Mouse (Mus musculus) midbrain, embryonic 13.5 days (tissue): ENCODE measurements at regions not wholly inside any gene's neighbourhood (a gene's known extent, or its start where the extent isn't known, plus 50 kb on each side); places are given as distances from the start of the nearest gene placed in this dataset.

Experiments used
- ATAC-seq: fragments of 200-750 bp; cut with Nextera tagmentation; 2 replicates; pipeline ENCODE4 v1.8.0; 2017; ENCODE audit warnings: mild to moderate bottlenecking, moderate TSS enrichment, moderate library complexity
- H3K27ac ChIP-seq: fragments of 300-500 bp; sonication (generic); 2 replicates; pipeline ENCODE4 v1.5.1; 2015; ENCODE audit warnings: inconsistent platforms, mild to moderate bottlenecking, moderate library complexity
- H3K27me3 ChIP-seq: fragments of 300-500 bp; sonication (generic); 2 replicates; pipeline ENCODE4 v1.6.1; 2015; ENCODE audit warnings: mild to moderate bottlenecking, inconsistent platforms
- H3K36me3 ChIP-seq: fragments of 300-500 bp; sonication (generic); 2 replicates; pipeline ENCODE4 v1.6.1; 2015; ENCODE audit warnings: mild to moderate bottlenecking, inconsistent platforms
- H3K4me1 ChIP-seq: fragments of 300-500 bp; sonication (generic); replicated peaks from 2 replicates; pipeline ENCODE4 v1.6.1; 2015; ENCODE audit warnings: inconsistent platforms
- H3K4me2 ChIP-seq: fragments of 300-500 bp; sonication (generic); replicated peaks from 2 replicates; pipeline ENCODE4 v1.6.1; 2015; ENCODE audit warnings: moderate library complexity, mild to moderate bottlenecking, inconsistent platforms
- H3K4me3 ChIP-seq: fragments of 300-500 bp; sonication (generic); replicated peaks from 2 replicates; pipeline ENCODE4 v1.5.1; 2015; ENCODE audit warnings: mild to moderate bottlenecking, inconsistent platforms
- H3K9ac ChIP-seq: fragments of 300-500 bp; sonication (generic); replicated peaks from 2 replicates; pipeline ENCODE4 v1.6.1; 2015; ENCODE audit warnings: mild to moderate bottlenecking, inconsistent platforms
- H3K9me3 ChIP-seq: fragments of 300-500 bp; sonication (generic); 2 replicates; pipeline ENCODE4 v1.6.1; 2016; ENCODE audit warnings: mild to moderate bottlenecking, inconsistent platforms
- WGBS: fragments of 180-500 bp; shearing (Covaris S2); methylation state at CpG from one replicate; pipeline ENCODE4 v1.1.7; 2015; 5-methylcytosine and 5-hydroxymethylcytosine counted together

DNA sequence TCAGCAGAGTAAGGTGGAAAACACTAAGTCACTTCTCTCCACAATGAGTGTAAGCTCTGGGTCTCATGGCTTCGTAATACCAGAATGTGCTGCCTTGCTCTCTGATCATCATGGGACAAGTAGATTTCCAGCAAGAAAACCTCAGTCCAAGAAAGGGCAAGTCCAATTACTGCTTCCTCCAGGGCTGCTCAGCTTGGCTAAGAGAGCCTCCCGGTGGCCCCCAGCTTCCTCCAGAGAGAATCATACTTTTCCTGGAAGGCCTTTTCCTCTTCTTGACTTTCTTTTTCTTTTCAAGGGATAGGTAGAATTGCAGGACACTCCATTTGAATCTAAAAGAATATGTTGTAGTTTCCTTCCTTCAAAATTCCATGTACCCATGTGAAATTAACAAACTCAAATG, 326.8 kb upstream of the Pbx1 start:
- 86% methylated on average over 2 of the region's 2 CpGs for WGBS
- no peak overlapping the region for H3K27ac ChIP-seq

DNA sequence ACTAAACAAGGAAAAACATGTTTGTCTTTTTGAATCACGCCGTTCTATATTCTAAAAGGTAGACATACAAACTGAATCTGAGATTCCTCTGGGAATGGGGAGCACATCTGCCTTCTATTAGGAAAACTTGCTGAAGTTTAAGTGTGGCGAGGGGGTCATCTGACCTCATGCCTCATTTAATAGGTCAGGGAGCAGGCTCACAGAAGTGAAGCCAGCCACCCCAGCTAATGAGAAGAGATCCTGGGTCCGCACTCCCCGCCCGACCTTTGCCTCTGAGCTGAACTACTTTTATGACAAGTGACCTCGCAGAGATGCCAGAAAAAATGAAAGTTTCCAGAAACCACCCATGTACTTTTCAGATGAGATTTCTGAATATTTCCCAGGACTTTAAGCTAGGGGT, 322.1 kb upstream of the Pbx1 start:
- H3K9me3 ChIP-seq, result no peaks in the 10 kb centered on the region
- no peak overlapping the region for H3K27ac ChIP-seq
- no peak overlapping the region for H3K4me3 ChIP-seq
- no peaks in the 10 kb centered on the region for H3K36me3 ChIP-seq
- no peaks in the 10 kb centered on the region for H3K27me3 ChIP-seq
- ATAC-seq, result no peak
- no peak overlapping the region for H3K4me2 ChIP-seq
- no peak overlapping the region for H3K9ac ChIP-seq
- H3K4me1 ChIP-seq, result no peaks in the 10 kb centered on the region
- 78% methylated on average over 7 of the region's 7 CpGs for WGBS

More for the DNA sequence above, 326.8 kb upstream of the Pbx1 start:
- Histone ChIP-seq H3K4me1 (peaks cover 8% of the 10 kb centered on the region; the same call in 1 of the 2 replicates), H3K4me3 (no peak overlapping the region), H3K9ac (no peak overlapping the region), H3K27me3 (no peaks in the 10 kb centered on the region), H3K36me3 (no peaks in the 10 kb centered on the region), H3K9me3 (no peaks in the 10 kb centered on the region), H3K4me2 (no peak overlapping the region)
- no peak for ATAC-seq

DNA sequence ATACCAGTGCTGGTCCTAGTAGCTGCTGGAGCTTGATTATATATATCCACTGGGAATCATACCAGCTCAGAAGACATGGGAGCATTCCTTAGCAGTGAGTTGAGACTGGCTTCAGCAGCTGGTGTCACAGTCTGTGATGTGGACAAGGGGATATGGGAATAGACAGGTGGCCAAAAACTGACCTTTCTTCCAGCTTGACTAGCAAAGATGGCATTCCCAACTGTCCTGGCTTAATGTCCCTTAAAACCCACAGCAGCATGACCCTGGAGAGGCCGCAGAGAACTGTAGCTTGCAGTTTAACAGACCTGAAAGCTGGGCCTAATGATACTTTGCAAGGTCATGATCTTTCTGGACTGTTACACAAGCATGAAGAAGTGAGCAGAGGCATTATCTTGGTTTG, 311.4 kb upstream of the Pbx1 start:
- Histone ChIP-seq H3K27ac (no peak overlapping the region), H3K27me3 (no peaks in the 10 kb centered on the region), H3K9me3 (peaks cover 5% of the 10 kb centered on the region; the same call in 1 of the 2 replicates), H3K9ac (no peak overlapping the region), H3K4me2 (no peak overlapping the region), H3K4me1 (no peaks in the 10 kb centered on the region), H3K4me3 (no peak overlapping the region), H3K36me3 (no peaks in the 10 kb centered on the region)
- 88% methylated on average over 1 of the region's 1 CpGs for WGBS
- ATAC-seq, result no peak

- H3K27ac ChIP-seq, result no peak overlapping the region
- WGBS, result 94% methylated on average over 3 of the region's 3 CpGs
- ATAC-seq, result no peak
Measured at GRCm38 (mm10) chr1:168738005-168738404, 305.9 kb upstream of the Pbx1 start.

GRCm38 (mm10) chr1:168737277-168737863, 305.3 kb upstream of the Pbx1 start:
- Histone ChIP-seq H3K27ac (no peak overlapping the region), H3K36me3 (no peaks in the 10 kb centered on the region), H3K4me3 (no peak overlapping the region), H3K4me2 (no peak overlapping the region), H3K9me3 (no peaks in the 10 kb centered on the region), H3K9ac (no peak overlapping the region), H3K4me1 (no peaks in the 10 kb centered on the region), H3K27me3 (no peaks in the 10 kb centered on the region)
- 76% methylated on average over 7 of the region's 7 CpGs for WGBS
- ATAC-seq, result no peak

More at GRCm38 (mm10) chr1:168738005-168738404, 305.9 kb upstream of the Pbx1 start:
- Histone ChIP-seq H3K27me3 (no peaks in the 10 kb centered on the region), H3K4me3 (no peak overlapping the region), H3K36me3 (no peaks in the 10 kb centered on the region), H3K9ac (no peak overlapping the region), H3K4me1 (no peaks in the 10 kb centered on the region), H3K4me2 (no peak overlapping the region), H3K9me3 (no peaks in the 10 kb centered on the region)

DNA sequence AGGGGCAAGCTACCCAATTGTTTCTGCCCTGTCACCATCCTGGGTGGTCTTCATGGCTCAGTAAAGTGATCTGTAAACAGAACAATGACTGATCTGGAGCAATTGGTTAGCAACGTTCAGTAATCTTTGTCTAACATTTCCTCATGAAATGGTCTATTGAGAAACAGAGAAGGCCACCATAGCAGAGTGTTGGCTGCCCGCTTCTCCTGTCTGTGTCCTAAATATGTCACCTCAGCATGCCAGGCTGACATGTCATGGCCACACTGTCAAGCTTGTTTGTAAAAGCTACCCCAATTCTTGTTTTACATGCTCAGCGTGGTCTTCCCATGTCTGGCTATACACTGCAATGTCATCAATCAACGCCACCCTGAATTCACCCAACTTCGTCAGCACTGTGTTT, 301.0 kb upstream of the Pbx1 start:
- H3K9ac ChIP-seq, result no peak overlapping the region
- H3K27ac ChIP-seq, result no peak overlapping the region
- no peak for ATAC-seq
- H3K4me3 ChIP-seq, result no peak overlapping the region
- H3K4me1 ChIP-seq, result no peaks in the 10 kb centered on the region
- no peaks in the 10 kb centered on the region for H3K9me3 ChIP-seq
- no peaks in the 10 kb centered on the region for H3K27me3 ChIP-seq
- no peak overlapping the region for H3K4me2 ChIP-seq
- no peaks in the 10 kb centered on the region for H3K36me3 ChIP-seq
- WGBS, result 69% methylated on average over 5 of the region's 5 CpGs

GRCm38 (mm10) chr1:168709836-168710235, 277.8 kb upstream of the Pbx1 start:
- ATAC-seq, result no peak
- Histone ChIP-seq H3K27me3 (no peaks in the 10 kb centered on the region), H3K4me1 (peaks cover 17% of the 10 kb centered on the region), H3K9ac (no peak overlapping the region), H3K36me3 (no peaks in the 10 kb centered on the region), H3K4me2 (no peak overlapping the region), H3K4me3 (no peak overlapping the region), H3K9me3 (no peaks in the 10 kb centered on the region), H3K27ac (no peak overlapping the region)
- 80% methylated on average over 2 of the region's 2 CpGs for WGBS

DNA sequence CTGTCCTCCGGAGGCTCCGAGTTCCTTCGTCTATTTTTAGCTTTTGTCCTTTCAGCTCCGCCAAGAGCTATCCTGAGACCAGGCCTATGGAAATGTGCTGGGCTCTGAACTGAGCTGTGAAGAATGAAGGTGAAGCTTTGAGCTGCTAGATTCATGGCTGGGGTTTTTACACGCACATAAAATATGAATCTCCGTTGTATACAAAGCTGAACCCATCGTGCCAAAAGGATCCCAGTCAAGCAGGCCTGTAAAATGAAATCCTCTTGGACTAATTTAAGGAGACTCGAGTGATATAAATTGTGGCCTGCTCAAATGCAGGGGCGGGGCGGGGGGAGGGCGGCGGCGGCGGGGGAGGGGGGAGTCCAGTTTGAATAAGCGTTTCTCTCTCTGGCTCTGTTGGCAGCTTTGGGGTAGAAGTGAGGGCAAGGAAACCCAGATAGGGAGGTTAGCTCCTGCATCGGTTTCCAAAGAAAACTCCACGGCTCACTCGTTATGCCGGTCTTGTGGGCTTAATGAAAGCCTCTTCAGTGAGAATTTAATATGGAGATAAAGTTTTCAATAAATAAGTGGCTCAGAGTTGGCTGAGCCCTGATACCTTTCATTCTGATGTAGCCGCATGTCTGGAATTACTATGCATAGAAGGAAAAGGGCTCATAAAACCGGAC, 277.1 kb upstream of the Pbx1 start:
- peak overlapping the region; percentile 10; the same call in 1 of the 2 replicates for H3K9ac ChIP-seq
- no peak overlapping the region for H3K4me3 ChIP-seq
- no peak overlapping the region for H3K27ac ChIP-seq
- H3K4me1 ChIP-seq, result peaks cover 17% of the 10 kb centered on the region
- no peak for ATAC-seq
- H3K27me3 ChIP-seq, result no peaks in the 10 kb centered on the region
- H3K36me3 ChIP-seq, result no peaks in the 10 kb centered on the region
- peak overlapping the region; percentile 29 for H3K4me2 ChIP-seq
- 15% methylated on average over 21 of the region's 21 CpGs for WGBS
- no peaks in the 10 kb centered on the region for H3K9me3 ChIP-seq

DNA sequence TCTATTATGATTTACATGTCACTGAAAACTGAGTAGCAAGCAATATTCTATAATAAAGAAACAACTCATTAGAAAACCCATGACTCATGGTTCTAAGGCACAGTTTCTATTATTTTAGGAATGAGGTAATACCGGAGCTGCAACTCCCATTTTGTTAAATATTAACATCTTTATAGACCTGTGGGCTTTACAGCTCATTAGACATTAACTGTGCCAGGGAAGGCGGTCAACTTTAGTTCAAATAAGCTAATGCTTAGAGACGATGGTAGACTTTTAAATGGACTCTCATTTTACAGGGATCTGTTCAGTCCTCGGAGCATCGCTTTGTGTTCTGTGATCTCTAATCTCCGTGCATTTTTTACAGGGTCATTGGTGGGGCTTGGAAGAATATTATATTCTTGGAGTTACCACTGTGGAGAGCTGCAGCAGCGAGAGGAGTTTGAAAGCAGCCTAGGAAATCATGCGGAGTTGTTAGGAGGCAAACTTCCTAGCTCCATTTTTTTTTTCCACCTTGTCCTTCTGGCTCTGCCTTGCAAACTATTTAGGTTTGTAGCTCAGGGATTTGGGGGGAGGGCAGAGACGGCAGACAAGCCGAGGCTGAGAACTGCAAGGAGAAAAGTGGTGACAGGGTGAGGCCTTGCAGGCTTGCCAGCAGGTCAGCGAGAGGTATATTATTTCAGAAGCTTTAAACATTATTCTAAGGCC, 276.2 kb upstream of the Pbx1 start:
- no peaks in the 10 kb centered on the region for H3K9me3 ChIP-seq
- no peak overlapping the region for H3K27ac ChIP-seq
- 27% methylated on average over 11 of the region's 11 CpGs for WGBS
- no peak overlapping the region for H3K4me3 ChIP-seq
- no peaks in the 10 kb centered on the region for H3K27me3 ChIP-seq
- no peaks in the 10 kb centered on the region for H3K36me3 ChIP-seq
- no peak for ATAC-seq
- H3K4me1 ChIP-seq, result peaks cover 17% of the 10 kb centered on the region
- peak overlapping the region; percentile 29 for H3K4me2 ChIP-seq
- no peak overlapping the region for H3K9ac ChIP-seq

- WGBS, result 98% methylated on average over 1 of the region's 1 CpGs
- Histone ChIP-seq H3K9ac (no peak overlapping the region), H3K36me3 (no peaks in the 10 kb centered on the region), H3K9me3 (no peaks in the 10 kb centered on the region), H3K27me3 (no peaks in the 10 kb centered on the region), H3K4me1 (no peaks in the 10 kb centered on the region), H3K4me3 (no peak overlapping the region), H3K27ac (no peak overlapping the region), H3K4me2 (no peak overlapping the region)
- ATAC-seq, result no peak
Measured at GRCm38 (mm10) chr1:168697386-168697785, 265.3 kb upstream of the Pbx1 start.

GRCm38 (mm10) chr1:168686821-168687220, 254.8 kb upstream of the Pbx1 start:
- Histone ChIP-seq H3K27ac (no peak overlapping the region), H3K36me3 (no peaks in the 10 kb centered on the region), H3K27me3 (no peaks in the 10 kb centered on the region), H3K9me3 (no peaks in the 10 kb centered on the region), H3K4me3 (no peak overlapping the region), H3K4me1 (peaks cover 2% of the 10 kb centered on the region; the same call in 1 of the 2 replicates), H3K9ac (no peak overlapping the region), H3K4me2 (no peak overlapping the region)
- 92% methylated on average over 7 of the region's 7 CpGs for WGBS
- no peak for ATAC-seq

DNA sequence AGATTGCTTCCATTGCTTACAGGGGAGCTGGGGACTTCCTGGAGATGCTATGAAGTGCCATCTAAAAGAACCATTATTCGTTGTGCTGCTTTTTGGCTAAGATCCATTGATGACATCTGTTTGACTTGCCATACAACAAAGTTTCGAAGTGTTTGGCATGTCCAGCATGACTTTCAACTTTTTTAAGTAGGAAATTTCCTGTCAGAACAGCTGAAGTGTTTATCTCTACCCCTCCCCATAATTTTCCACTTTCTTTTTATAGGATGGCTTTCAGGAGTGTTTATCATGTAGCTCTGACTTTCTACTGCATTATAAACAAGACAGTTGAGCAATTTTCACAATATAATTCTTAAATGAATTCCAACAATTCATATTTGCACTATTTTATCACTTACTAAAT, 253.1 kb upstream of the Pbx1 start:
- ATAC-seq, result no peak
- Histone ChIP-seq H3K4me2 (no peak overlapping the region), H3K36me3 (no peaks in the 10 kb centered on the region), H3K27me3 (no peaks in the 10 kb centered on the region), H3K27ac (no peak overlapping the region), H3K9me3 (no peaks in the 10 kb centered on the region), H3K9ac (no peak overlapping the region), H3K4me1 (peaks cover 5% of the 10 kb centered on the region; the same call in 1 of the 2 replicates), H3K4me3 (no peak overlapping the region)
- WGBS, result 88% methylated on average over 2 of the region's 2 CpGs
